Mouse (Mus musculus) T-helper 17 cell (primary cell): ENCODE results near the gene Ryr2.
"Not testable (repeated sequence)": the region's sequence is repeated elsewhere in the genome, so short reads cannot be mapped to it uniquely, and the experiment has no call there.

ENCODE experiments used
- in situ Hi-C, 2 experiments: fragments of 300-600 bp; cut with MboI, MseI; formaldehyde crosslinking; loops; 1 replicate in 1 of 2; 2 replicates in 1 of 2; pipeline ENCODE4 v1.15.1; 2025; ENCODE audit warnings: high pct_unique_total_duplicates in 2 of 2

Gene Ryr2

GRCm38 (mm10) chr13:11951951-11952350 is 154.8 kb downstream of the Ryr2 start:
- in situ Hi-C loops: no loop called here

GRCm38 (mm10) chr13:11945740-11946139 is 161.0 kb downstream of the Ryr2 start:
- in situ Hi-C loops: no loop called here

DNA sequence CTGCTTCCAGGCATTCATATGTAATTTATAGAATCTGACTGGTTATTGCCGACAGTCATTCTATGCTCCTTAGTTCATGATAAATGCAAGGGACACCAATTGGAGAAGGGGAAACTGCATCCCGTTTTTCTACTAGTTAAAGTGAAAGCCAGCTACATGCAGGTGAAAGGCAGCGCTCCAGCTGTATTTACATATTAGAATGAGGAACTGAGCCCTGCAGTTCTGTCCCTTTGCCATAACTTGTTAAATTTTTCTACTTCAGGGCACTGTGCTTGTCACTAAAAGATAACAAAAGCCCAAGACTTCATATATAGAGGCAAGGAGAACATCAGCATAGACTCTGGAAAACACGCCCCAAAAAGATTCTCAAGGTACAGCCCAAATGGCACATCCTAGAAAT is 165.0 kb downstream of the Ryr2 start:
- in situ Hi-C loops: no loop called here

DNA sequence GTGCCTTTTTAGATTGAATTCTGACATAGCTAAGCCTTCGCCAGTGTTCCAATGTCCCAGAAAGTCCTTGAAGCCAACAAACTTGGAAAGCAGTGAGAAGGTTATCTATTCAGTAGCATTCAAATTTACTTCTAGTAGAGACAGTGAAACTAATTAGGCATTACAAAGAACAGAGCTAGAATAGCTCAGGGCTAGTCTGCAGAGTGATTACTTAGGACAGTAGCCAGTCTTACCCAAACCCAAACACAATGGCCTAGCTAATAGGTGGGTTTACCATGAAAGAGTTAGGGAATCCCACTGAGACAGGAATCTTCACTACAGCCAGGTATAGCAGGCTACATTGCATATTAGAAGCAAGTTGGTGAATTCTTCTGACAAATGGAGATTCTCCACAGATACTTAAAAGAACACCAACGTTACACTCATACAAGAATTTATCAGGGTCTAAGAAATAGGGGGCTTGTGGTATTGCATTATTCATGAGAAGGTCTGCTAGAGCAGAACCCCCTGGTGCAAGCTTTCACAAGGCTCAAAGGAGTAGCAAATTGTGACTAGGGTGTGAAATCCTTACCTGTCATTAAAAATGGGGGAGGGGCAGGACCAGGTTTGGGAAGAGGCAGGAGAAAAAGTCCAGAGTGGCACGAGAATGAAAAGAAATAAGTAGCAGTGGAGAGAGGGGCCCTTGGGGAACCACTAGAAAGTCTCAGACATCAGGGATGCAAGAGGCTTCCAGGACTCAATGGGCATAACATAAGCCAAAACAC is 172.3 kb downstream of the Ryr2 start:
- in situ Hi-C loops: not testable (repeated sequence)

GRCm38 (mm10) chr13:11933334-11933733 is 173.4 kb downstream of the Ryr2 start:
- in situ Hi-C loops: no loop called here

GRCm38 (mm10) chr13:11928709-11929108 is 178.0 kb downstream of the Ryr2 start:
- in situ Hi-C loops: loop anchor here in 1 of 2 experiments (10.0 kb wide), 1 partner anchor 1274 kb away; no protein-coding TSS in a partner anchor

DNA sequence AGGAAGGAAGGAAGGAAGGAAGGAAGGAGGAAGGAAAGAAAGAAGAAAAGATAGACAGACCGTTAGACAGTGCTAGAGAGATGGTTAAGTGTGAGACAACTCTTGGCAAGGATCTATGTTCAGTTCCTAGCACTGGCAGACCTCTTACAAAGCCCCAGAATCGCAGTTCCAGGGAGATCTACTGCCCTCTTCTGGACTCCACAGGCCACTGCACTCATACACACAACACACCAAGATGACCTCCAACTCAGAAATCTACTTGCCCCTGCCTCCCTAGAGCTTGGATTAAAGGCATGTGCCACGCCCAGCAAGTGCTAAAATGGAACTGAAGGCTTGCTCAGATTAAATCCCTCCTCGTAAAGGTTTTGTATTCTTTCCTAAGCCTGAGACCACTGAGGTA is 179.0 kb downstream of the Ryr2 start:
- in situ Hi-C loops: loop anchor here in 1 of 2 experiments (10.0 kb wide), 1 partner anchor 1273 kb away; no protein-coding TSS in a partner anchor

GRCm38 (mm10) chr13:11926720-11927500 is 179.8 kb downstream of the Ryr2 start:
- in situ Hi-C loops: loop anchor here in 1 of 2 experiments (10.0 kb wide), 1 partner anchor 1272 kb away; no protein-coding TSS in a partner anchor

DNA sequence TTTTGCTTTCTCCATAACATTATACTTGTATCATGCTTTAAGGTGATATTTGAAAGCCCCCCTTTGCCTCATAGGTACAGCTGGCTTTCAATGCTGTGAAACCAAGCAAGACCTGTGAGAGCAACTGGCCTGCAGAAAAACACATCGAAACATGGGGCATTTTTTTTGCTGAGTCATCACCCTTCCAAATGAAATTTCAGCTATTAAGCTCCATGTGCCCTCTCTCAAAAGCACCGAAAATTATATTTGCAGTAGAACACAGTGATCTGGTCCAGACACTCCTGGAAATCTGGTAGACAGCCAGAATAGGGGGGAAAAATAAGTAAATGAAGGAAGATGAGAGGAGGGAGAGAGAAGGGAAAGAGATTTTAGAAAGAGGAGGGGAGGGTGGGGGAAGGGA is 180.5 kb downstream of the Ryr2 start:
- in situ Hi-C loops: loop anchor here in 1 of 2 experiments (10.0 kb wide), 1 partner anchor 1271 kb away; no protein-coding TSS in a partner anchor

GRCm38 (mm10) chr13:11924732-11925131 is 182.0 kb downstream of the Ryr2 start:
- in situ Hi-C loops: loop anchor here in 1 of 2 experiments (10.0 kb wide), 1 partner anchor 1270 kb away; no protein-coding TSS in a partner anchor

DNA sequence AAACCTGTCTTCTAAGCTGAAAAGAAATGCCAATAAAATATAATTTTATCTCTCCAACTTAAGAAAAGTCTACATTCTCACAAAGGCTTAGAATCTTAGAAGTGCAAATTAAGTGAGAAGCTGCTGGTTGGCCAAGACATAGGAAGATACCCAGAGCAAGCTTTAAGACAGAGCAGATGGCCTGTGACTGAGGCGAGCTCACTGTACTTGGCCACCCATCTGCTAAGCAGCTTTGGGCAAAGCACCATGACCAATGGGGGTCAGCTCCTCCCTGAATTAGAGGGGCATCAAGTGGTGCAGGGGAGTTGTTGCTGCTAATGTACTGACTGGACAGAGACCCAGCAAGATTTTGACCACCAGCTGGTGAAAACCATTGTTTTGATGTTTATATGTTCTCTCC is 186.2 kb downstream of the Ryr2 start:
- in situ Hi-C loops: loop anchor here in 1 of 2 experiments (10.0 kb wide), 1 partner anchor 1266 kb away; no protein-coding TSS in a partner anchor

DNA sequence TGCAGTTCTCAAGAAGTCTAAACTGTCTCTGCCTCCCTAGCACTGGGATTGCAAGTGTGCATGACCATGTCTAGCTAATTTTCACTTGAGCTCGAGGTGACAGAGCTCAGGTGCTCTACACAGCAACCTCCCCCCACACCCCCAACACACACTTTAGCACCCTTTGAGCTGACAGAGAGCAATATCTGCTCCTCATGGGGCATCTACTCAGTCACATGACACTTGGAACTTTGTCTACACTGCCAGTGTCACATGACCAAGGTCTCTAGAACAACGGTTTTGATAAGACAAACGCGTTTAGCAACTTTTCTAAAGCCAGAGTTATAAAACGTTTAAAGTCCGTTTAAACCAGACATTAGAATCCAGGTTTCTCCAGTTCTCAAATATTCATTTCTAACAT is 187.3 kb downstream of the Ryr2 start:
- in situ Hi-C loops: no loop called here

GRCm38 (mm10) chr13:11915619-11916018 is 191.1 kb downstream of the Ryr2 start:
- in situ Hi-C loops: no loop called here

GRCm38 (mm10) chr13:11914682-11915081 is 192.1 kb downstream of the Ryr2 start:
- in situ Hi-C loops: no loop called here

DNA sequence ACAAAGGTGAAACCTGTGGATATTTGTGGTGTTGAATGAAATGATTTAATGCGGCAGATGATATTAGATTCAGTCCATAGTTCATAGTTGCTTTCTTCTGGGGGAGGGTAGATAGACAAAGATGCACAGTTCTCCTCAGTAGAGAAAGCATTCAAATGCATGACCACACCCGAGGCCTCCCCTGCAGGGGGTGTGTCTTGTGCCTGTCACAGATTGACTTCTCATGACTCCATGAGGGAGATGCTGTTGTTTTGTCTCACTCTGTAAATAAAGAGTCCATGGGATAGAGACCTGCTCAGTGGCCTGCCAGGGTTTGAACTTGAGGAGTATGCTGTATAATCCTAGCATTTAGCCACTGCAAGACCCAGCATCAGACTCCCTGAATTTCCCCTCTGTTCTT is 194.5 kb downstream of the Ryr2 start:
- in situ Hi-C loops: no loop called here

DNA sequence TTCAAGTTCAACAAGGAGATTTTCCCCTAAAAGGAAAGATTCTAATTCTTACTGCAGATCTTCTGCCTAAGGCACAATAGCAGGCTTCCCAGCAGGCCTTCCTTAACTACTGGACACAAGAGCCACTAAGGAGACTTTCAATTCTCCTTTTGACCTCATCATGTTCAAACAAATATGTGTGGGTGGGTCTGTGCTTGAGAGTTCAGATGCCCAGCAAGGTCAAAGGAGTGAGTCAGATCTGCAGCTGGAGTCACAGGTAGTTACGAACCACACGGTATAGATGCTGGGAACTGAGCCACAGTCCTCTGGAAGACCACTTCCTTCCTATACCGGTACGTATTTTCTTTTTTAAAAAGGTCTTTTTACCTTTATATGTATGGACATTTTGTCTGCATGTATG is 198.6 kb downstream of the Ryr2 start:
- in situ Hi-C loops: no loop called here

DNA sequence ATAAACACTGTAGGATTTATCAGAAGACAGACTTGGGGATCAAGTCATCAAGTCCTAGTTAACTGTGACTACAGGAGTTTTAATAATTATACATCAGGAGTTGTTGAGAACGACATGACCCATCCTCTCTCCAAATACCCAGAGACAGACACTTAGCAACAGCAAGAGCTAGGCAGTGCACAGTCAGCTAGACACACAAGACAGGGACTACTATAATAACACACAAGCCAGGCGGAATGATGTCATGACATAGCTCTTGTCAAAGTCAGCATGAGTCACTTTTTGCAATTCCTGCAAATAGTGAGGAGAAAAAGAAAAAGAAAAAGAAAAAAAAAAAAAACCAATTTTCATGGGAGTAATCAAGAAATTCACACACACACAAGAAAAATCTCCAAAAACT is 201.6 kb downstream of the Ryr2 start:
- in situ Hi-C loops: no loop called here

DNA sequence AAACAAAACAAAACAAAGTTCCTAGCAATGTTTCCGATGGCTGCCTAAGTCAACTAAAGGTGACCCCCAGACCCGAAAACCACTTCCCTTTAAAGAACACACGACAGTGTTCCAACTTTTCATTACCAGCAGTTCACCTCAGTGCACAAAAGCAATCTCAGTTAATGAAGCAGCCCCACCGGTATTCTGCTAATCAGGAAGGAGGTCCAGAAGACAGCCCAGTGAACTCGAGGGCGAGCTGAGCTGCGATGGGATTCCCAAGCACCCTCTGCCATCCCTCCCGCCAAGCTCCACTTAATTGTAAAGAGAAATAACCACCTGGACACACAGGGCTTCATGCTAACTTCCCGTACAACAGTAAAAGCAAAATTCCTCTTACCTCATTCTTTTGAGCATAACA is 203.5 kb downstream of the Ryr2 start:
- in situ Hi-C loops: no loop called here

DNA sequence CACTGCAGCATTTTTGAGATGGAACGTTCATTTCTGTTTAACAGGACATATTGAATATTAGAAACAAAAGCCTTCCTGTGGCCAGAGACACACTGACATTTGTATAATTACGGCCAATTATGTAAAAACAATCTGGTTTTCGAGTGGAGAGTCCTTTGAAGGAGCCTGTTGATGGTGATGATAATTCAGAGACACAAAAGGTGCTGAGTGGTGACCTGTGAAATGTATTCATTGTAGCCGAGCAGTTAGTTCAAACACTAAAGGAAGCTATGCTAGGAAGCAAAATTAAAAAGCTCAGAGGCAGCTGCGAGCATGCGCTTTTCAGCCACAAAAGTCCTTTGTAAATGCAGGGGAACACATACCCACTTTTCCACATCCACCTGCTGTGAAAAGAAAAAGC is 203.9 kb downstream of the Ryr2 start:
- in situ Hi-C loops: no loop called here

- in situ Hi-C loops: no loop called here
Measured at GRCm38 (mm10) chr13:11900631-11901030, 206.1 kb downstream of the Ryr2 start.

GRCm38 (mm10) chr13:11895631-11896030 is 211.1 kb downstream of the Ryr2 start:
- in situ Hi-C loops: no loop called here

DNA sequence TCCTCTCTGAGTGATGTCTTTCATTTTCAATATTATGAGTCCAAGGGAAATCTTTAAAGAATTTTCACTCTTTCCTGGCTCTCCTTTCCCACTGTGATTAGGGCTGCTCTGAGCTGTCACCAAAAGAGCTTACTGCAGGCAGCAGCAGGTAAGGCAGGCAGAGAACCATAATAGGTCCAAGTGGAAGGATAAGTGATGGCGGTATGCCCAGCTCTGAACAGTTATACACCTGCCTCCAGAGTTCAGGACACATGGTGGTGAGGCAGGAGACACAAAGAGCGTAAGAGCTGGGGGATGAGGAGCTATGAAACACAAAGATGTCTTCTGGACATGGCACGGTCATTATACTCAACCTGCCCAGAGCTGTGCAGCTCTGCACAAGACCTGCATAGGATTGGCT is 215.0 kb downstream of the Ryr2 start:
- in situ Hi-C loops: no loop called here
